Mouse (Mus musculus): ENCODE results near the gene Abcb1a.

Gene Abcb1a

GRCm38 (mm10) chr5:8659911-8660737 lies at the start of gene Abcb1a:
TSS of gene Abcb1a (plus strand) at chr5:8660077.
- DNase-seq (ENCODE audit: low spot score in 2 of 2) = peak; percentile 14 to 27

GRCm38 (mm10) chr5:8622071-8622595 lies 37.7 kb upstream of the Abcb1a start:
- peak; percentile 8 to 29 for DNase-seq (ENCODE audit: low spot score in 2 of 2)

GRCm38 (mm10) chr5:8622596-8623231 lies 37.2 kb upstream of the Abcb1a start, which contains the start of gene Rundc3b:
TSS of gene Rundc3b (minus strand) at chr5:8622952.
- peak; percentile 39 to 83 for DNase-seq (ENCODE audit: low spot score in 2 of 2)

GRCm38 (mm10) chr5:8632901-8633300 lies 27.0 kb upstream of the Abcb1a start:
- no peak for DNase-seq (ENCODE audit: low spot score in 2 of 2)

- DNase-seq (ENCODE audit: low spot score in 2 of 2) = no peak
These were observed 25.3 kb upstream of the Abcb1a start for GRCm38 (mm10) chr5:8634489-8634975.

- DNase-seq (ENCODE audit: low spot score in 2 of 2) = no peak
These were observed 11.6 kb upstream of the Abcb1a start for GRCm38 (mm10) chr5:8648300-8648699.

GRCm38 (mm10) chr5:8648774-8649173 lies 11.1 kb upstream of the Abcb1a start:
- no peak for DNase-seq (ENCODE audit: low spot score in 2 of 2)

- no peak for DNase-seq (ENCODE audit: low spot score in 2 of 2)
These were observed 7.8 kb upstream of the Abcb1a start for GRCm38 (mm10) chr5:8652085-8652484.

- no peak for DNase-seq (ENCODE audit: low spot score in 2 of 2)
These were observed 868 bp downstream of the Abcb1a start for GRCm38 (mm10) chr5:8660738-8661151.

- no peak for DNase-seq (ENCODE audit: low spot score in 2 of 2)
These were observed 4.8 kb downstream of the Abcb1a start for GRCm38 (mm10) chr5:8664678-8665077.

GRCm38 (mm10) chr5:8667758-8668474 lies 8.0 kb downstream of the Abcb1a start:
- no peak for DNase-seq (ENCODE audit: low spot score in 2 of 2)

- DNase-seq (ENCODE audit: low spot score in 2 of 2) = no peak
These were observed 9.7 kb downstream of the Abcb1a start for GRCm38 (mm10) chr5:8669606-8670005.

GRCm38 (mm10) chr5:8675262-8675951 lies 15.5 kb downstream of the Abcb1a start:
- no peak for DNase-seq (ENCODE audit: low spot score in 2 of 2)

GRCm38 (mm10) chr5:8675952-8676262 lies 16.0 kb downstream of the Abcb1a start:
- no peak for DNase-seq (ENCODE audit: low spot score in 2 of 2)

- no peak for DNase-seq (ENCODE audit: low spot score in 2 of 2)
These were observed 21.3 kb downstream of the Abcb1a start for GRCm38 (mm10) chr5:8681166-8681565.

- DNase-seq (ENCODE audit: low spot score in 2 of 2) = no peak
These were observed 23.8 kb downstream of the Abcb1a start for GRCm38 (mm10) chr5:8683686-8684085.

GRCm38 (mm10) chr5:8686071-8686470 lies 26.2 kb downstream of the Abcb1a start:
- DNase-seq (ENCODE audit: low spot score in 2 of 2) = no peak

GRCm38 (mm10) chr5:8687550-8687949 lies 27.7 kb downstream of the Abcb1a start:
- no peak for DNase-seq (ENCODE audit: low spot score in 2 of 2)

- no peak for DNase-seq (ENCODE audit: low spot score in 2 of 2)
These were observed 56.2 kb downstream of the Abcb1a start for GRCm38 (mm10) chr5:8716061-8716460.

- DNase-seq (ENCODE audit: low spot score in 2 of 2) = no peak
These were observed 59.7 kb downstream of the Abcb1a start for GRCm38 (mm10) chr5:8719556-8719955.

GRCm38 (mm10) chr5:8722224-8722623 lies 62.3 kb downstream of the Abcb1a start:
- no peak for DNase-seq (ENCODE audit: low spot score in 2 of 2)

- no peak for DNase-seq (ENCODE audit: low spot score in 2 of 2)
These were observed 63.0 kb downstream of the Abcb1a start for GRCm38 (mm10) chr5:8722867-8723266.
